Mouse (Mus musculus): ENCODE results near the gene Cdc37l1. TPM values are rescaled to one million over a fixed set of nuclear protein-coding genes. Genes with fewer than 3 reads are reported as not detected.

The Cdc37l1 gene
- total and polyA plus RNA-seq, 2 experiments from 2014 or later, result 50.3 to 98.7 TPM

DNA sequence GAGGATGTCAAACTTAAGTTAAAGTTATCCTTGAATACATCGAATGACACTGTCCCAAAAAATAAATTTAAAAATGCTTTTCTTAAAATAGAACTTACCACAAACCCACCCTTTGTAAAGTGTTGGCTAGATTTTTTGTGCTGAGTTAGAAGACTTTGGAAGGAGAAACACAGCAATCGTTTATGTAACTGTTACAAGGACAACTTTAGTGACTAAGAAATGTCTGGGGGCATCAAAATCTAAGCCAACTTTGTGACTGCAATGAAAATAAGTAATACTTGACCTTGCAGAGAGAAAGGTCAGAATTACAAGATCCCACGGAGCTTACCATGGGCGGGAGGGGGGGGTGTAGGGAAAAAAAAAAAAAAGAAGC is 56.8 kb downstream of the Cdc37l1 start:
- 22% methylated on average over 4 of the region's 4 CpGs for WGBS

DNA sequence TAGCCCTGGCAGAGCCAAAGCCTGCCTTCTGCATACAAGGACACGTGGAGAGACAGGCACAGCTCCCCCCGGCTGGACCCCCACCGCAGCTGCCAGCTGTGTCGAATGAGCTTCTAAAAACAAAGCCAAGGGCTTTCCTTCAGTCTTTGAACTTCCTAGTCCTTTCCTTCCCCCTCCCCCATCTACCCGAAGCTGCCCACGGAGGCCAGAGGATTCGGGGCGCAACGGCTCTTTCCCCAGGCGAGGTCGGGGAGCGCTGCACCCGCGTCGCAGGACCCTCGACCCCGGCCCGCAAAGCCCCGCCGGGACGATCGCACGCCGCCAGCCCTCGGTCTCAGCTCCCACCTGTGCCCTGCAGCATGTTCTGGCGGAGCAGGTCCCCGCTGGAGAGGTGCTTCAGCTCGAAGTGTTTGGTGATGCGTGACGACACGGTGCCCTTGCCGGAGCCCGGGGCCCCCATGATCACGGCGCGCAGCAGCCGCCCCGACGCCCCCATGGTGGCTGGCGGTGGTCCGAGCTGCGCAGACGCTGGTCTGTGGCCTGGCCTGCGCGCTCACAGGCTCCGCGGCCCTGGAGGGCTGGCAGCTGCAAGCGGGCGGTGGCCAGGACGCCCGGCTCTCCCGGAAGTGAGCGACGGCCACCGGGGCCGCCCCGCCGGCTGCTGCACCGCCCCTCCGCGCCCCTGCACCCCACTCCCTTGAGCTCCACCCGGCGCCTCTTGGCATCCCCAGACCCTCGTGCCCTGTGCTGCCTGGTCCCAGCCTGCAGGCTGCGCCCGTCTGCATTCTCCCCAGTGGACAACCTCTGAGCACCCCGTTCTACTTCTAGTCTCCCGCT is 57.4 kb downstream of the Cdc37l1 start, which contains the start of gene Ak3:
TSS of gene Ak3 (minus strand) at position 628 of the 837 bp plus-strand sequence.
- Histone ChIP-seq H3K9ac (replicated peaks; ENCODE audit: low read depth, low read length) (peak within 1 kb of the TSS; percentile 96), H3K4me2 (ENCODE audit: low read depth, low read length) (peak within 1 kb of the TSS; percentile 90), H3K36me3 (replicated peaks; ENCODE audit: control insufficient read depth, insufficient read depth, low read length) (no peaks in the 10 kb centered on the region), H3K27ac (ENCODE audit: low read depth) (peak within 1 kb of the TSS; percentile 97), H3K4me3 (ENCODE audit: low read depth, low read length) (peak within 1 kb of the TSS; percentile 97), H3K9me3 (replicated peaks; ENCODE audit: control insufficient read depth, low read length) (no peaks in the 10 kb centered on the region), H3K27me3 (ENCODE audit: control insufficient read depth, insufficient read depth, low read length) (no peaks in the 10 kb centered on the region), H3K4me1 (ENCODE audit: control insufficient read depth, insufficient read depth) (peaks cover 17% of the 10 kb centered on the region; the same call in 1 of the 2 replicates)
- peak; percentile 89 for ATAC-seq (ENCODE audit: insufficient read depth, low read depth)
- peak; percentile 79 for DNase-seq (ENCODE audit: low spot score)
- TF ChIP-seq EP300 (IDR thresholded peaks at IDR 0.05; ENCODE audit: low read depth) (no peak), CTCF (IDR thresholded peaks at IDR 0.05; ENCODE audit: low read depth) (peak; percentile 30)
- under 1% methylated on average over 63 of the region's 68 CpGs for WGBS

More for the DNA sequence above, 56.8 kb downstream of the Cdc37l1 start:
- H3K27me3 ChIP-seq (ENCODE audit: control insufficient read depth, insufficient read depth, low read length), result no peaks in the 10 kb centered on the region
- H3K4me1 ChIP-seq (ENCODE audit: control insufficient read depth, insufficient read depth), result peaks cover 17% of the 10 kb centered on the region; the same call in 1 of the 2 replicates
- no peak for TF ChIP-seq EP300 (IDR thresholded peaks at IDR 0.05; ENCODE audit: low read depth)
- no peak for TF ChIP-seq CTCF (IDR thresholded peaks at IDR 0.05; ENCODE audit: low read depth)
- H3K4me2 ChIP-seq (ENCODE audit: low read depth, low read length), result peak overlapping the region; percentile 90
- DNase-seq (ENCODE audit: low spot score) (no peak), ATAC-seq (ENCODE audit: insufficient read depth, low read depth) (no peak)
- H3K4me3 ChIP-seq (ENCODE audit: low read depth, low read length), result peak overlapping the region; percentile 97
- H3K9ac ChIP-seq (replicated peaks; ENCODE audit: low read depth, low read length), result peak overlapping the region; percentile 96
- peak overlapping the region; percentile 97 for H3K27ac ChIP-seq (ENCODE audit: low read depth)
- H3K36me3 ChIP-seq (replicated peaks; ENCODE audit: control insufficient read depth, insufficient read depth, low read length), result no peaks in the 10 kb centered on the region
- no peaks in the 10 kb centered on the region for H3K9me3 ChIP-seq (replicated peaks; ENCODE audit: control insufficient read depth, low read length)

DNA sequence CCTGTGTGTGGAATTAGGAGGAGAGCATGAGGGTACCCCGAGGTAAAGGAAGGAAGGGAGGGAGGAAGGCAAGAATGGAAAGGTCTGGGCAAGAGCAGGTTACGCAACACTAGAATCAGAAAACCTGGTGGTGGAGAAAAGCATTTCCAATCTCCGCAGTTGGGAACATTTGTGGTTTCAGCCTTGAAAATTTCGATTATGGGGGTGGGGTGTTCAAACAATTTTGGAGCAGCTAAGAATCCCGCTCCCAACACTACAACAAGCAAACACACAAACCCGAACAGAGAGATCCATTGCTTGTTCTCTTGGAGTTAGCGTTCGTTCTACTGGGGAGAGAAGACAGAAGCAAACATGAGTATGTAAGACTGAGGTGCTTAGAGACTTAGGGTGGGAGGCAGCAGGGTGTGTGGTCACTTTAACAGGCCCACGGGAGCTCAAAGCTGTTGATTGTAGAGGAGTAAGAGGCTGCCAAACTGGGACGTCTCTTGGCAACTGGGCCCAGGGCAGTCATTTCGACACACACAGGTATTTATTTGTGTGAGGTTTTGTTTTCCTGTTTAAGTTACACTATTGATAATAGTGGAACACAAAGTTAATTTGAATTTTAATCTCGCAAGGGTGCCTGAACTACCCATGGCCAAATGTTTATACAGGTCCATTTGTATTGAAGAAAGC is 59.4 kb downstream of the Cdc37l1 start:
- H3K4me3 ChIP-seq (ENCODE audit: low read depth, low read length), result no peak overlapping the region
- no peak overlapping the region for H3K27ac ChIP-seq (ENCODE audit: low read depth)
- ATAC-seq (ENCODE audit: insufficient read depth, low read depth) (no peak), DNase-seq (ENCODE audit: low spot score) (no peak)
- H3K4me2 ChIP-seq (ENCODE audit: low read depth, low read length), result no peak overlapping the region
- H3K9me3 ChIP-seq (replicated peaks; ENCODE audit: control insufficient read depth, low read length), result no peaks in the 10 kb centered on the region
- WGBS, result 67% methylated on average over 12 of the region's 12 CpGs
- no peak overlapping the region for H3K9ac ChIP-seq (replicated peaks; ENCODE audit: low read depth, low read length)
- H3K36me3 ChIP-seq (replicated peaks; ENCODE audit: control insufficient read depth, insufficient read depth, low read length), result no peaks in the 10 kb centered on the region
- TF ChIP-seq CTCF (IDR thresholded peaks at IDR 0.05; ENCODE audit: low read depth) (no peak), EP300 (IDR thresholded peaks at IDR 0.05; ENCODE audit: low read depth) (no peak)
- H3K27me3 ChIP-seq (ENCODE audit: control insufficient read depth, insufficient read depth, low read length), result no peaks in the 10 kb centered on the region
- H3K4me1 ChIP-seq (ENCODE audit: control insufficient read depth, insufficient read depth), result peaks cover 17% of the 10 kb centered on the region; the same call in 1 of the 2 replicates

DNA sequence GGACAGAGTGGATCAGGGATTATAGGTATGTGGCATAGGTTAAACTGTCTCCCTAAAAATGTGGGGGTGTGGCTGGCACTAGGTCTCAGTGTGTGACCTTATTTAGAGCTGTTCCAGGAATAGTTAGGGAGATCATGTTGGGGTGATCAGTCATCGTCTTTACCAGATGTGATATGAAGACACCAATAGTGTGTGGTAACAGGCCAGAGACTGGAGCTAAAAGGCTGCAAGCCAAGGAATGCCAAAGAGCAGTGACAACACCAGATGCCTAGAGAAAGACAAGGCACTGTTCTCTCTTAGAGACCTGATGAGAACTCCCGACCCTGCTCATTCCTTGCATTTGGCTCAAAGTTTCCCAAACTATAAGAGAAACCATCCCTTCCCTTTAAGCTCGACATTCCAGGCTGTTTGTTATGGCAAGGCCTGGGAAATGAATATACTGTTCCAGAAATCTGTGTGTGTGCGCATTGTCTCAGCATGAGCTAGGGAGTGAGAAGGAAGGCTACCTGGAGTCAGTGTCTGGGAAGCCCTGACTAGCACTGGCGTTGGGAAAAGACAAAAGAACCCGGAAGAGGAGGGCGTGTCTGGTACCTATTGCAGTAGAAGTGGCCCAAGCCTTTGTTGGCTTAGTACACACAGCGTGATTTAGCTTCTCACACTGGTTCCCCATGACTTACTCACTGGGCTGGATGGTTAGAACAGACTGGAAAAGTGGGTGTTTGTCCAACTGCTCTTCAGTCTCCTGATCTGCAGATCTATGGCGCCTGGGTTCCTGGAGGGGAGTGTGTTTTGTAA is 60.2 kb downstream of the Cdc37l1 start:
- 65% methylated on average over 9 of the region's 9 CpGs for WGBS
- DNase-seq (ENCODE audit: low spot score) (no peak), ATAC-seq (ENCODE audit: insufficient read depth, low read depth) (no peak)
- TF ChIP-seq EP300 (IDR thresholded peaks at IDR 0.05; ENCODE audit: low read depth) (no peak), CTCF (IDR thresholded peaks at IDR 0.05; ENCODE audit: low read depth) (no peak)
- Histone ChIP-seq H3K9me3 (replicated peaks; ENCODE audit: control insufficient read depth, low read length) (no peaks in the 10 kb centered on the region), H3K27ac (ENCODE audit: low read depth) (no peak overlapping the region), H3K9ac (replicated peaks; ENCODE audit: low read depth, low read length) (no peak overlapping the region), H3K4me2 (ENCODE audit: low read depth, low read length) (no peak overlapping the region), H3K36me3 (replicated peaks; ENCODE audit: control insufficient read depth, insufficient read depth, low read length) (no peaks in the 10 kb centered on the region), H3K4me1 (ENCODE audit: control insufficient read depth, insufficient read depth) (peaks cover 17% of the 10 kb centered on the region; the same call in 1 of the 2 replicates), H3K4me3 (ENCODE audit: low read depth, low read length) (no peak overlapping the region), H3K27me3 (ENCODE audit: control insufficient read depth, insufficient read depth, low read length) (no peaks in the 10 kb centered on the region)

DNA sequence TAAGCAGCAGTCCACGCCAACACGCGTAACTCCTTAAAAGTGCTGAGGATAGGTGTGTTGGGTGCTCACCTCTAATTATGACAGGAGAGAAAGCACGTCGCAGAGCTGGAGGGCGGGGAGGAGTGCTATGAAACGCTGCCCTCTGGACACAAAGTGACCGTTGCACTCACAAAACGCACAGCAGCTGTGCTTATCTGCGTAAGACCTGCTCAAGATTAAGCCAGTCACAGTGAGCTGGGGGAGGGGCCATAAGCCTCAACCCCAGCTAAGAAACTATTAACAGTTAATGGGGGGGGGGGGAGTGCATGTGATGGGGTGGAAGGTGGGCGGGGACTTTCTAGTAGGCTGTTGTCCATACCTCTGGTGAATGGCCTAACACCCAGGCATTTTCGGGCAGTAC is 62.6 kb downstream of the Cdc37l1 start:
- Histone ChIP-seq H3K9ac (replicated peaks; ENCODE audit: low read depth, low read length) (no peak overlapping the region), H3K4me2 (ENCODE audit: low read depth, low read length) (no peak overlapping the region), H3K4me3 (ENCODE audit: low read depth, low read length) (no peak overlapping the region), H3K36me3 (replicated peaks; ENCODE audit: control insufficient read depth, insufficient read depth, low read length) (no peaks in the 10 kb centered on the region), H3K27me3 (ENCODE audit: control insufficient read depth, insufficient read depth, low read length) (no peaks in the 10 kb centered on the region), H3K9me3 (replicated peaks; ENCODE audit: control insufficient read depth, low read length) (no peaks in the 10 kb centered on the region), H3K4me1 (ENCODE audit: control insufficient read depth, insufficient read depth) (0 out of 2 replicates have a peak, but pooled peaks cover 7% of the 10 kb centered on the region), H3K27ac (ENCODE audit: low read depth) (no peak overlapping the region)
- WGBS, result 71% methylated on average over 12 of the region's 12 CpGs
- ATAC-seq (ENCODE audit: insufficient read depth, low read depth) (no peak), DNase-seq (ENCODE audit: low spot score) (no peak)
- TF ChIP-seq CTCF (IDR thresholded peaks at IDR 0.05; ENCODE audit: low read depth) (no peak), EP300 (IDR thresholded peaks at IDR 0.05; ENCODE audit: low read depth) (no peak)

Measured in heart, postnatal 0 days (tissue).